Mouse (Mus musculus): ENCODE results near the gene Yes1. TPM values are rescaled to one million over a fixed set of nuclear protein-coding genes. Genes with fewer than 3 reads are reported as not detected.
A peak's percentile ranks its signal among the peaks of the same experiment; 100 is the strongest.
"Not testable (repeated sequence)": the region's sequence is repeated elsewhere in the genome, so short reads cannot be mapped to it uniquely, and the experiment has no call there.

Yes1 gene
- total RNA-seq, 2 experiments from 2014 or later: 21.1 to 21.6 TPM

GRCm38 (mm10) chr5:32693411-32693810 is 82.4 kb downstream of the Yes1 start:
- intact Hi-C loops (cut with DNase I): no loop called here

GRCm38 (mm10) chr5:32697208-32697867 is 86.4 kb downstream of the Yes1 start:
- DNase-seq: no peak
- intact Hi-C loops (cut with DNase I): no loop called here

More at GRCm38 (mm10) chr5:32693411-32693810, 82.4 kb downstream of the Yes1 start:
- no peak for DNase-seq

- intact Hi-C loops (cut with DNase I): no loop called here
- DNase-seq: no peak
Observed at GRCm38 (mm10) chr5:32706226-32706780, 95.3 kb downstream of the Yes1 start.

- intact Hi-C loops (cut with DNase I): loop anchor here (5.0 kb wide), 3 partner anchors 99 to 321 kb away; partner anchors contain the start of gene Yes1
- no peak for DNase-seq
Observed at GRCm38 (mm10) chr5:32711485-32711884, 100.5 kb downstream of the Yes1 start.

- no peak for DNase-seq
- intact Hi-C loops (cut with DNase I): loop anchor here (5.0 kb wide), 3 partner anchors 100 to 320 kb away; partner anchors contain the start of gene Yes1
Observed at GRCm38 (mm10) chr5:32712221-32713041, 101.5 kb downstream of the Yes1 start.

- intact Hi-C loops (cut with DNase I): loop anchor here (5.0 kb wide), 3 partner anchors 101 to 319 kb away; partner anchors contain the start of gene Yes1
- DNase-seq: no peak
Observed at GRCm38 (mm10) chr5:32713042-32713702, 102.2 kb downstream of the Yes1 start.

GRCm38 (mm10) chr5:32713703-32714467 is 102.9 kb downstream of the Yes1 start:
- intact Hi-C loops (cut with DNase I): loop anchor here (5.0 kb wide), 3 partner anchors 102 to 318 kb away; partner anchors contain the start of gene Yes1
- peak; percentile 87 to 90 for DNase-seq

DNA sequence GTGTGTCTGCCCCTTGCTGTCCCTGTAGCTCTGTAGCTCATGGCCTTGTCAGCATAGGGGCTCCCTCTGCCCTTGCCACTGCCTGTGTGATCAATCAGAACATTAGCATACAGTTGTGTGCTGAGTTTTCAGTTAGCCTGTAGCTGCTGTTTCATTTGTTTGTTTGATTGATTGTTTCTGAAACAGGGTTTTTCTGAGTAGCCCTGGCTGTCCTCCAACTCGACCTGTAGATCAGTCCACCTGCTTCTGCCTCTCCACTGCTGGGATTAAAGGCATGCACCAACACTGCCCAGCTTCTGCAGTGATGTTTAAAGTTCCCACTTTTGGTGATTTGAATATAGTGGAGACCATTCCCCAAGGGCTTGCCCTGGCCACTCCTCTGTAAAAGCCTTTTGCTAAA is 106.8 kb downstream of the Yes1 start:
- intact Hi-C loops (cut with DNase I): loop anchor here (5.0 kb wide), 1 partner anchor 130 kb away; no protein-coding TSS in a partner anchor

DNA sequence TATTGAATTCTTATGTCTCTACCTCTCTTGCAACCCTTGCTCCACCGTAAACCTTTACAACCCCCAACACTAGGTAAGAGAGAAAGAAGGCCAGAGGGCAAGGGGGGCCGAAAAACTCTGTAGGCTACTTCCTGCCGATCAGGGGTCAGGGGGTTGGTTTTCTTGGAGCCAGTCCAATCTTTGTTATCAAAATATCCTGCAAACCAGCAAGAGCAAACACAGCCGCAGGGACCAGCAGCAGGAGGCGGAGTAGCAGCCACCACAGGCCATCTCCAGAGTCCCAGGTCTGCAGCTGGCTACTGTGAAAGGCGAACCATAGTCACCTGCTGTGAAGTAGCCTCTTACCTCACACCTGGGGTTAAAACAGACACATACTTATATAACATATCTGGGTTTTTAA is 107.9 kb downstream of the Yes1 start:
- intact Hi-C loops (cut with DNase I): loop anchor here (5.0 kb wide), 1 partner anchor 128 kb away; no protein-coding TSS in a partner anchor
- no peak for DNase-seq

More for the DNA sequence above, 106.8 kb downstream of the Yes1 start:
- no peak for DNase-seq

GRCm38 (mm10) chr5:32720416-32720815 is 109.4 kb downstream of the Yes1 start:
- intact Hi-C loops (cut with DNase I): no loop called here
- no peak for DNase-seq

GRCm38 (mm10) chr5:32721316-32721715 is 110.3 kb downstream of the Yes1 start:
- DNase-seq: no peak
- intact Hi-C loops (cut with DNase I): no loop called here

DNA sequence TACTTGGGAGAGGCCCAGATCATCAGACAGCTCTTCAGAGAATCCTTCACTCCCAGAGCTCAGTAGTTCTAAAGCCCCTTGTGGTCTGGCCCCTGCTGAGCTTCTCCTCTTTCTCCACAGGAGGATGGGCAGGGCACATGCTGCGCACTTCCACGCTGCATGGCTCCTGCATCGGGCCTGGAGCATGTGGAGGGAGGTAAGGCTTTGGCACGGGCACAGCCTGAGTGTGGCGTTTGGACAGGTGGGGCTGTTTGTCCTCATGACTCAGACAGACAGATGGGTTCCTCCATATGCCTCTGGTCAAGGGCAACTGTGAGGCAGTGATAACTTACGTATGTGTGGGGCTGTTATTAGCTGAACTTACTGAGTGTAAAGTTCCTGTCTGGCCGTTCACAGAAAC is 111.3 kb downstream of the Yes1 start:
- no peak for DNase-seq
- intact Hi-C loops (cut with DNase I): no loop called here

DNA sequence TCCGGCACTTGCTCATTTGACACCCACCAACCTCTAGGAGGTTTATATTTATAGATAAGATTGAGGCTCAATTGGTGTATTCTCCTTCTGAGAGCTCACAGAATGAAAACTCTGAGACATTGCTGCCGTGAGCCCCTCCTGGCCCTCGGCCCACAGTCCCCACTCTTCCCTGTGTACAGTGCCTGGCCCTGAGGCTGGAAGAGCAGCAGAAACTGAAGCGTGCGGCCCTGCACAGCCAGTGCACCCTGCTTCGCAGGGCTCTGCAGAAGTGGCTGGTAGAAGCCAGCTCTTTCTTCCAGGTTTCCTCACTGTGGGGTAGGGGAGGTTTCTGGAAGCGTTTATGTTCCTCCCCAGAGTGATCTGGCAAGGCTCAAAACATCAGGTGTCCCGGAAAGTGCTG is 111.7 kb downstream of the Yes1 start:
- DNase-seq; intact Hi-C loops (cut with DNase I): not testable (repeated sequence)

DNA sequence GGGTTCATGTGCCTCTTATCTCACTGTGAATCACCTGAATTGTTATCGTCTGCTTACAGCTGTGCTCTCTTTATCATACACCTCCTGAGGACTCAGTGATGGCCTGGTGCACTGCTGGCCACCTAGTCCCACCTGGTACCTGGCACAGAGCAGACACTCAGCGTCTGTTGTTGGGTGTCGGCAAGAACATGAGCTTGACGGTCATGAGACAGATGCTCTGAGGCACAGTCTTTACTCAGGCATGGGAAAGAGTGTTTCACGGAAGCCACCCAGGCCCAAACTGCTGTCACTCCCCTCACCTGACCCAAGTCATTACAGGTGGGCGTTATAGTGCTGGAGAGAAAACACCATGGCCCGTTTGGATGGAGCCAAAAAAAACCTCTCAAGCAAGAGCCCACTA is 113.0 kb downstream of the Yes1 start:
- DNase-seq: no peak
- intact Hi-C loops (cut with DNase I): no loop called here

DNA sequence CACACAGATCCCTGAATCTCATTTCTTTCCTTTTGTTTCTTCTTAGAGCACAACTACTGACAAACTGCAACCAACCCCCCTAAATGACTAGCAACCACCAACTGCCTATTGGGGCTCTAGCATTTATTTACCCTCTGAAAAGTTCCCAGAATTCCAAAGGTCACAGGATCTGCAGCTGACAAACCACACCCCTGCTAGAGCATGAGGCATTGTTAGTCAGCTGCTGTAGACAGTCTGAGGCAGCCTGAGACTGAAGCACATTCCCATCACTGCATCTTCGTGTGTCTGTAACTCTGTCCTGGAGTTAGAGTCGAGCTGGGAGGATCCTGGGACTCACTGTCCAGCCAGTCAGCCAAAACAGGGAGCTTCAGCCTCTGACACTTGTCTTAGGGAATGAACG is 114.4 kb downstream of the Yes1 start:
- DNase-seq; intact Hi-C loops (cut with DNase I): not testable (repeated sequence)

DNA sequence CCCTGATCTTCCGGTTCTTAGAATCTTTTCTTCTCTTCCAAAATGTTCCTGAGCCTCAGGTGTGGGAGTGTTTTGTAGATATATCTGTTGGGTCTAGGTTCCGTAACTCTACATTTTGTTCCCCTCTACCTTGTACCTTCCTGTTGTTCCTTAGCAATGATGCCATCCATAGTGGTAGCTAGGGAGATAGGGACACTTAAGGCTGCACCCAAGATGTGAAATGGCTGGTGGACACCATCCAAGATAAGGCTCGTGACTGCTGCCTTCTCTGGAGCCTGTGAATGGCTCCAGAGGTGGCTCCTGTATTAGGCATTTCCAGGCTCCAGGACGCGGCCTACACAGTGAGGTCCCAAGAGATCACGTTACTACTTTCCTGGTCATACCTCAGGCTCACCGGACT is 117.3 kb downstream of the Yes1 start:
- intact Hi-C loops (cut with DNase I): no loop called here
- DNase-seq: no peak

DNA sequence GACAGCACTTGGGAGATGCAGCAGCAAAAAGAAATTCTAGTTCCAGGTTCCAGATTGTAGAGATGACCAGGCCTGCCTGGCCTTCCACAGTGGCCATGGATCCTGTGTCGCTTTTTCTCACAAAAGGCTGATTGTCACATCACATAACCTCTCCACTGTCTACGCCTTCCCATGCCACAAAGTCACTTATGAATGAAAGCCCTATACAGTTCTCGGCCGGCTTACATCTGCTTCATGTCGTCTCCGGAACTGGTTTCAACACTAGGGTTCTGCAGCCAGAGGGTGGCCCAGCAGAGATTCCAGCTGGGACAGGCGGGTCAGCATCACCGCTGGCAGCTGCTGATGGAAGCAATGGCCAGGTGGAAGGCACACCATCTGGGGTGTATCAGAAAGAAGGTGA is 117.9 kb downstream of the Yes1 start:
- no peak for DNase-seq
- intact Hi-C loops (cut with DNase I): no loop called here

DNA sequence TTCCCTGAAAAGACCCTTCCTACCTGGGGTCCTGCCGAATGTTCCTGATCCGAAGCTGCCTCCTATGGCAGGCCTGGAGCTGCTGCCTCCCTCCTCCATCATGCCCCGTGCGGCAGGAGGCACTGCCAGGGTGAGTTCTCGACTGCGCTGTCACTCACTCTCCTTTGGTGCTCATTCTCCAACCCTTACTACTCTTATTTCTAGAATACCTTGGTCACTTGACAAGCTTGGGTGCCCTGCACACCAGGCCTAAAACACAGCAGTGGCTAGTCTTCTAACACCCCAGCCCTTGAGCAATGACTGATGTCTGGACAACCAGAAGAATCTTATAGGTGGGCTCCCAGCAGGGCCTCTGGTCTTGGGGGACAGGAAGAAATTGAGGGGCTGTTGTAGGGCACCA is 122.9 kb downstream of the Yes1 start:
- DNase-seq; intact Hi-C loops (cut with DNase I): not testable (repeated sequence)

DNA sequence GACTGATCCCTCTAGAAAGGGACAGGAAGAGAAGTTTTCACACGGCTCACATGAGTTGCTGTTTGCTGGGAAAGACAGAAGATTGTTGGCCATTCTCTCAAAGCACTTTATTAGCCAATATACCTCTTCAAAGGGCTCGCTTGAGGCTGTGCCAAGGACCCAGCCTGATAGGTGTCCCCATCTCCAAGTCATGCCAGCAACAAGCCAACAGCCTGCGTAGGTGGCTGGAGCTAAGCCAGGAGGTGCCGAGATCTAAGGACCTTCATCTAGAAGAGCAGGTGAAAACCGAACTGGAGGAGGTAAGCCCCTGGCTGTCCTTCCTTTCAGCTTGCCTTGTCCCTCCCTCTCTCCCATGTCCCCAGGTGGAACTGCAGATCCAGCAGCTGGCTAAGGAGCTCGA is 124.8 kb downstream of the Yes1 start:
- intact Hi-C loops (cut with DNase I): no loop called here
- no peak for DNase-seq
